Mouse (Mus musculus): Measurements from ENCODE around the gene Borcs6. TPM values are rescaled to one million over a fixed set of nuclear protein-coding genes. Genes with fewer than 3 reads are reported as not detected.

Borcs6 gene
- polyA plus RNA-seq, 1 experiment from 2014 or later: 9.5 TPM

GRCm38 (mm10) chr11:69073951-69074775 lies 14.6 kb downstream of the Borcs6 start:
- H3K4me2 ChIP-seq (replicated peaks): 0 out of 2 replicates have a peak overlapping the region, but pooled peaks have one; percentile 60
- H3K9me3 ChIP-seq: no peaks in the 10 kb centered on the region
- H3K27ac ChIP-seq: peak overlapping the region; percentile 82
- H3K27me3 ChIP-seq: no peaks in the 10 kb centered on the region
- no peak for ATAC-seq (ENCODE audit: low FRiP score, low read depth)
- 42% methylated on average over 6 of the region's 6 CpGs for WGBS
- no peaks in the 10 kb centered on the region for H3K36me3 ChIP-seq
- H3K4me1 ChIP-seq: peaks cover 24% of the 10 kb centered on the region
- H3K4me3 ChIP-seq: no peak overlapping the region
- no peak overlapping the region for H3K9ac ChIP-seq

- Histone ChIP-seq H3K9me3 (no peaks in the 10 kb centered on the region), H3K27ac (peak overlapping the region; percentile 82), H3K27me3 (no peaks in the 10 kb centered on the region), H3K36me3 (no peaks in the 10 kb centered on the region), H3K4me1 (peaks cover 24% of the 10 kb centered on the region), H3K4me3 (no peak overlapping the region), H3K9ac (no peak overlapping the region), H3K4me2 (replicated peaks) (no peak overlapping the region)
- 43% methylated on average over 2 of the region's 2 CpGs for WGBS
- ATAC-seq (ENCODE audit: low FRiP score, low read depth): no peak
Observed at GRCm38 (mm10) chr11:69074776-69075069, 15.2 kb downstream of the Borcs6 start.

GRCm38 (mm10) chr11:69075764-69076479 lies 16.4 kb downstream of the Borcs6 start:
- WGBS: 50% methylated on average over 9 of the region's 9 CpGs
- Histone ChIP-seq H3K9ac (no peak overlapping the region), H3K4me2 (replicated peaks) (no peak overlapping the region)

GRCm38 (mm10) chr11:69076572-69076971 lies 17.1 kb downstream of the Borcs6 start:
- H3K4me3 ChIP-seq: no peak overlapping the region
- no peak overlapping the region for H3K9ac ChIP-seq
- no peak overlapping the region for H3K4me2 ChIP-seq (replicated peaks)
- WGBS: 75% methylated on average over 5 of the region's 5 CpGs
- no peaks in the 10 kb centered on the region for H3K36me3 ChIP-seq
- ATAC-seq (ENCODE audit: low FRiP score, low read depth): no peak
- no peak overlapping the region for H3K27ac ChIP-seq
- H3K9me3 ChIP-seq: no peaks in the 10 kb centered on the region
- peaks cover 18% of the 10 kb centered on the region for H3K4me1 ChIP-seq
- H3K27me3 ChIP-seq: no peaks in the 10 kb centered on the region

More at GRCm38 (mm10) chr11:69075764-69076479, 16.4 kb downstream of the Borcs6 start:
- Histone ChIP-seq H3K27me3 (no peaks in the 10 kb centered on the region), H3K36me3 (no peaks in the 10 kb centered on the region), H3K4me3 (no peak overlapping the region), H3K9me3 (no peaks in the 10 kb centered on the region), H3K4me1 (peaks cover 24% of the 10 kb centered on the region), H3K27ac (no peak overlapping the region)
- no peak for ATAC-seq (ENCODE audit: low FRiP score, low read depth)

GRCm38 (mm10) chr11:69077316-69077715 lies 17.8 kb downstream of the Borcs6 start:
- no peak overlapping the region for H3K4me3 ChIP-seq
- no peaks in the 10 kb centered on the region for H3K27me3 ChIP-seq
- no peak overlapping the region for H3K27ac ChIP-seq
- H3K9me3 ChIP-seq: no peaks in the 10 kb centered on the region
- whole genome bisulfite sequencing: 83% methylated on average over 9 of the region's 9 CpGs
- H3K4me2 ChIP-seq (replicated peaks): no peak overlapping the region
- ATAC-seq (ENCODE audit: low FRiP score, low read depth): no peak
- H3K9ac ChIP-seq: no peak overlapping the region
- peaks cover 10% of the 10 kb centered on the region for H3K4me1 ChIP-seq
- no peaks in the 10 kb centered on the region for H3K36me3 ChIP-seq

GRCm38 (mm10) chr11:69078041-69078440 lies 18.5 kb downstream of the Borcs6 start:
- peaks cover 4% of the 10 kb centered on the region for H3K4me1 ChIP-seq
- 52% methylated on average over 6 of the region's 6 CpGs for WGBS
- no peak overlapping the region for H3K27ac ChIP-seq
- H3K9ac ChIP-seq: no peak overlapping the region
- no peak overlapping the region for H3K4me2 ChIP-seq (replicated peaks)
- ATAC-seq (ENCODE audit: low FRiP score, low read depth): no peak
- H3K4me3 ChIP-seq: no peak overlapping the region
- H3K36me3 ChIP-seq: no peaks in the 10 kb centered on the region
- no peaks in the 10 kb centered on the region for H3K9me3 ChIP-seq
- H3K27me3 ChIP-seq: no peaks in the 10 kb centered on the region

GRCm38 (mm10) chr11:69078805-69079438 lies 19.4 kb downstream of the Borcs6 start:
- ATAC-seq (ENCODE audit: low FRiP score, low read depth): no peak

GRCm38 (mm10) chr11:69080102-69080854 lies 20.8 kb downstream of the Borcs6 start:
- Histone ChIP-seq H3K36me3 (no peaks in the 10 kb centered on the region), H3K9ac (no peak overlapping the region), H3K4me3 (no peak overlapping the region), H3K4me1 (no peaks in the 10 kb centered on the region), H3K9me3 (no peaks in the 10 kb centered on the region), H3K27me3 (no peaks in the 10 kb centered on the region), H3K4me2 (replicated peaks) (no peak overlapping the region), H3K27ac (no peak overlapping the region)
- no peak for ATAC-seq (ENCODE audit: low FRiP score, low read depth)
- 74% methylated on average over 15 of the region's 15 CpGs for WGBS

More at GRCm38 (mm10) chr11:69078805-69079438, 19.4 kb downstream of the Borcs6 start:
- 58% methylated on average over 5 of the region's 5 CpGs for WGBS
- Histone ChIP-seq H3K9ac (no peak overlapping the region), H3K36me3 (no peaks in the 10 kb centered on the region), H3K4me3 (no peak overlapping the region), H3K4me1 (peaks cover 4% of the 10 kb centered on the region), H3K27ac (no peak overlapping the region), H3K4me2 (replicated peaks) (no peak overlapping the region), H3K27me3 (no peaks in the 10 kb centered on the region), H3K9me3 (no peaks in the 10 kb centered on the region)

GRCm38 (mm10) chr11:69080855-69081222 lies 21.3 kb downstream of the Borcs6 start:
- no peak for ATAC-seq (ENCODE audit: low FRiP score, low read depth)
- no peaks in the 10 kb centered on the region for H3K4me1 ChIP-seq
- H3K4me2 ChIP-seq (replicated peaks): no peak overlapping the region
- H3K4me3 ChIP-seq: no peak overlapping the region
- H3K36me3 ChIP-seq: no peaks in the 10 kb centered on the region
- 88% methylated on average over 8 of the region's 8 CpGs for WGBS
- H3K27ac ChIP-seq: no peak overlapping the region
- H3K27me3 ChIP-seq: no peaks in the 10 kb centered on the region
- no peak overlapping the region for H3K9ac ChIP-seq
- no peaks in the 10 kb centered on the region for H3K9me3 ChIP-seq

GRCm38 (mm10) chr11:69081613-69082012 lies 22.1 kb downstream of the Borcs6 start:
- Histone ChIP-seq H3K4me1 (no peaks in the 10 kb centered on the region), H3K9ac (no peak overlapping the region), H3K4me2 (replicated peaks) (no peak overlapping the region), H3K9me3 (no peaks in the 10 kb centered on the region), H3K27ac (no peak overlapping the region), H3K27me3 (no peaks in the 10 kb centered on the region), H3K36me3 (no peaks in the 10 kb centered on the region), H3K4me3 (no peak overlapping the region)
- ATAC-seq (ENCODE audit: low FRiP score, low read depth): no peak
- WGBS: 88% methylated on average over 7 of the region's 7 CpGs

GRCm38 (mm10) chr11:69085608-69086007 lies 26.1 kb downstream of the Borcs6 start:
- ATAC-seq (ENCODE audit: low FRiP score, low read depth): no peak
- no peak overlapping the region for H3K9ac ChIP-seq
- peaks cover 30% of the 10 kb centered on the region for H3K4me1 ChIP-seq
- WGBS: 60% methylated on average over 6 of the region's 6 CpGs
- H3K9me3 ChIP-seq: no peaks in the 10 kb centered on the region
- no peak overlapping the region for H3K27ac ChIP-seq
- H3K27me3 ChIP-seq: no peaks in the 10 kb centered on the region
- H3K36me3 ChIP-seq: peaks cover 12% of the 10 kb centered on the region
- no peak overlapping the region for H3K4me2 ChIP-seq (replicated peaks)
- no peak overlapping the region for H3K4me3 ChIP-seq

GRCm38 (mm10) chr11:69086390-69086789 lies 26.9 kb downstream of the Borcs6 start:
- no peak overlapping the region for H3K4me2 ChIP-seq (replicated peaks)
- 57% methylated on average over 6 of the region's 6 CpGs for WGBS
- peaks cover 34% of the 10 kb centered on the region for H3K4me1 ChIP-seq
- 0 out of 2 replicates have a peak overlapping the region, but pooled peaks have one; percentile 9 for H3K9ac ChIP-seq
- no peak overlapping the region for H3K4me3 ChIP-seq
- H3K27ac ChIP-seq: no peak overlapping the region
- no peak for ATAC-seq (ENCODE audit: low FRiP score, low read depth)
- no peaks in the 10 kb centered on the region for H3K9me3 ChIP-seq
- no peaks in the 10 kb centered on the region for H3K27me3 ChIP-seq
- H3K36me3 ChIP-seq: peaks cover 20% of the 10 kb centered on the region

Measured in limb, embryonic 13.5 days (tissue).